Mouse (Mus musculus) NIH3T3 (cell line): ENCODE data around the gene Slc4a1.
A peak's percentile ranks its signal among the peaks of the same experiment; 100 is the strongest.
"Not testable (repeated sequence)": the region's sequence is repeated elsewhere in the genome, so short reads cannot be mapped to it uniquely, and the experiment has no call there.

Experiments used
- DNase-seq: peaks from one replicate; pipeline ENCODE4 v3.0.0-alpha.2; 2012; ENCODE audit warnings: low read depth

The Slc4a1 gene

DNA sequence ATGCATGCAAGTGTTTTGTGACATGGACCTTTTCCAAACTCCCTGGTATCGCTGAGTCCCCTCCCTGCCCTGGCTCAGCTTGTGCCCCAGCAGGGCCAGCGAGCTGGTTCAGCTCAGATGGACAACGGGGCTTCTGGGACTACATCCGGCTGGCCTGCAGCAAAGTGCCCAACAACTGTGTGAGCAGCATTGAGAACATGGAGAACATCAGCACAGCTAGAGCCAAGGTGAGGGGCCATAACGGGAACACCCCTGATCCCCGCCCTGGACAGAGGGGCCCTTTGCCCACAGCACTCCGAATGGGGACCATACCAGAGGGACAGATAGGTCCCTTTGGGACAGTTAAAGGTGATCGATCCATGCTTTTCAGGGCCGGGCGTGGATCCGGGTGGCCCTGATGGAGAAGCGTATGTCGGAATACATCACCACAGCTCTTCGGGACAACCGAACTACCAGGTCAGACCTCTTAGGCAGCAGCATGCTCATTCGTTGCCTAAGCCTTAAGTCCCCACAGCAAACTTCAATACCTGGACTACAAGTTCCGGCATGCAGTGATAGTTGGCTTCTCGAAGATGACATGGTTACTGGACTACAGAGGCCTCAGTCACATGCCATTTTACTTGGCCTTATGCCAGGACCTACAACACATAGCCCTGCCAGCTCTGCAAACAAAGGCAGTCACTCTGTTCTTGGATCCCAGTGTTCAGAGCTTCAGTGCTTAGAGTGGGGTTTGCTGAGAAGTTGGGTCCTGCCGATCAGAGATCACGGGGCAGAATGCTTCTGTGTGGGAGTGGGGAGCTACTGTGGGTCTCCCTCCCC is 32.2 kb upstream of the Slc4a1 start:
- DNase-seq, result no peak

DNA sequence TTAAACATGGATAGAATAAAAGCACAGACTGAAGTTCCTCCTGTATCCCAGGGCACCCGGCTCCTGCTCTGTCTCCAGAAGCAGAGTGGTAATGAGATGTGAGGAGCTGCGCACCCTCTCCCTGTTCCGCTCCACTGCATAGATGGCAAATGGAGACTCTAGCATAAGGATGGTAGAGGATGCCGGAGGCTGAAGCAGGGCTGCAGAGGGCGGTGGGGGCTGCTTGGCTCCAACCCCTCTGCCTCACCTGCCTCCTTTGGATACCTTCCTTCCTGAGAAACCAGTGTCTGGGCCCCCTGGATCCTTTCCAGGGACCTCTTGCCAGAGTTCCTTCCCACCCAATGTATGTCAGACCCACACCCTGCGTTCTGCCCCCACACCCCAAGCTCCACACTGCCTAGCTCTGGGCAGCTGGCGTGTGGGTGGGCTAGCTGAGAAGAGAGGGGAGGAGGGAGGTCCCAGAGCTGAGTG is 30.7 kb upstream of the Slc4a1 start:
- no peak for DNase-seq

DNA sequence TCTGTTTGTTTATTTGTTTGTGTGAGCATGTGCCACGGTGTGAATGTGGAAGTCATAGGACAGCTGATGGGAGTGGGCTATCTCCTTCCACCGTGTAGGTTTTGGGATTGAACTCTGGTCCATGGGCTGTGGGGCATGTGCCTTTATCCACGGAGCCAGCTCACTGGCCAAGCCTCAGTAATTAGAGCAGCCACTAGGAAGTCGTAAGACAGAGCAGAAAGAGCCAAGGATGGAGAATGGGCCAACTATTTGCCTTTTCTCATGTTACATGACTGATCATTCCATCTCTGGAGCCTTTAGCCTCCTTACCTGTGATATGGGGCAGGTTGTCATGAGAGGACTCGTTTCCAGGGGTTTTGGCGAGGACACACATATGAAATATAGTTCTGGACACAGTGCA is 30.3 kb upstream of the Slc4a1 start:
- no peak for DNase-seq

DNA sequence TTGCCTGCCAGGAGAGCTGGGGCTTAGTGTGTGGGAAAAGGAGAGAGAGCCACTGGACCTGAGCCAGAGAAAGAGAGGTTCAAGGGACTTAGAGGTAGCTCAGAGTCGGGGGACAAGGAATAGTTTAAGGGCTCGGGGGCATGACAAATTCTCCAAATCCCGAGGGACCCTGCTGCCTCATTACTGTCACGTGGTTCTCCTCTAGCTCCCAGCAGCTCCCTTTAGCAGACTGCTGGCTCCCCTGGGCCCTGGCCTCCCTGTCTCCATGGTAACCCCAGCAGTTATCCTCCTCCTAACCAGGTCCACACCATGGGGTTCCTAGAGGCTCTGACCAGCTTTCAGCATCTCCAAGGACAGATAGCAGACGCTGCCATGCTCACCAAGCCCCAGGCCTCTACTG is 29.2 kb upstream of the Slc4a1 start:
- peak; percentile 30 for DNase-seq

DNA sequence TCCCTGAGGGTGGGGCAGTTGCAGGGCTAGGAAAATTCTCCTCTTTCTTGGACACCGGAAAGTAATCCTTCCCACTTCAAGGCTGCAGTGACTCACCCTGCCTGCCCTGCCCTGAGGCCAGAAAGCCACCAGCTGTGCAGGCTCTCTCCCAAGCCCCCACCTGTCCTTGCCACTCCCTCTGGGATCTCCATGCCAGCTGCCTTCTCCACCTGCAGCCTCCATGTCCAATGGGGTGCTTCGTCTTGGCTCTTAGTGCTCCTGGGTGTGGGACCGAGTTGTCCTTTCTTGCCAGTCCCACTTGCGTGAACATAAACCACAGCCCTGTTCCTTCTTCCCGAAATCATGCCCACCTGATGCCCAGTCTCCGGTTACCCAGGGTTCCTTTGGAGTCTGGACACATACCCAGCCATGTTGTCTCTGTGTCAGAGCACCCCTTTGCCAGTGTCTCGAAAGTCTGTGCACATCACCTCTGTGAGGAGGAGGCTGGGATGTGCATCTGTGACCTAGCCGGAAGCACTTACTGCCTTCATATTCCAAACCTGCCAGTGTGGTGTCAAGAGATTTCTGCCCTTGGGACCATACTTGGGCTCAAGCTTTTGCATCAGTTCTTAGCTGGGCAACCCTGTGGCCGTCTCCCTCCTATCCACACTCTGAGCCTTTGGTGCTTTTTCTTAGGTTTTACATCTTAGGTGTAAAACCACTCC is 28.6 kb upstream of the Slc4a1 start:
- DNase-seq, result peak; percentile 64

DNA sequence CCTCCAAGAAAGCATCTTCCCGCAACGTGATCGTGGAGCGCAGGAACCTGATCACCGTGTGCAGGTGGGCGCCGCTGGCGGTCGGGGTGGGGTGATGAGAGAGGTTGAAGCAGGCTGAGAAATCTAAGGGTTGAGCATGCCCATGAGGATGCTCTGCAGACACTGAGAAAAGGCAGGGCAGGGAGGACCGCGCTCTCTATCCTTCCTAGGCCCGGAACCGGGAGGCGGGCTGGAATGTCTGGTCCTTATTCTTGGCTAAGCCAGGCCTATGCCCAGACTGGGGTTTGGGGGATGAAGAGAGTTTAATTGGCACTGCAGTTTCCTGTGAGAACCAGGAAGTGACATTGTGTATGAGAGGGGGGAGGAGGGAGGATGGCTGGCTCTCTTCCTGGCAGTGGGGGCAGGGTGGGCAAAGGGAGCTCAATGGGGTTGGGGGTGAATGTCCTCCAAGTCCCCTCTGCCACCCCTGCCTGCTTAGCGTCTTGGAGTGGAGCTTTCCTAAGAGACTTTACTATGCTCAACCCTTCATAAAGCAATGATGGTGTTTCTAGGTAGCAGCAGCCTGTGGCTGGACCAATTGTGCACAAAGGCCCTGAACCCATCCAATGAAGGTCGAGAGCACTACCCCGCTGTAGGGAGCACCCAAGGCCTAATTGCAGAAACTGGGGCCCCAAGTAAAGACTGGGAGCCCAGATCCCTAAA is 27.9 kb upstream of the Slc4a1 start:
- DNase-seq, result peak; percentile 36

DNA sequence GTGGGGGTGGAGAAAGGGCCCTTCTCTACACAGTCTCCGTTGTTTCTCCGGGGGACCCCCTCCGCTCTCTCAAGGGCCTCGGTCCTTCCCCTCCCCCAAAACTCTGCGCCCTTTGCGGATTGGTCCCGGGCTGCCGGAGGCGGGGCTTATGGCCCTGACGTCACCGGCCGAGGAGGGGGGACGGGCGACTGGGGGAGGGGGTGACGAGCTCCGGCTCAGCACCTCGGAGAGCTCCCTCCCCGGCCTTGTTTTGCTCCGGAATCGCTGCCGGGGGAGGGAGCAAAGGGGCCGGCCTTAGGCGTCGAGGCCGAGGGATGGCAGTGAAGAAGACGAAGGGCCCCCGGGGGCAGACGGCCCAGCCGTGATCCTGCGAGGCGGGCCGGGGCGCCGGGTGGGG is 27.2 kb upstream of the Slc4a1 start, which contains the start of gene Rundc3a:
Gene Rundc3a, plus strand, starts transcription at position 166 of the 397 bp plus-strand sequence.
- DNase-seq, result peak; percentile 92

DNA sequence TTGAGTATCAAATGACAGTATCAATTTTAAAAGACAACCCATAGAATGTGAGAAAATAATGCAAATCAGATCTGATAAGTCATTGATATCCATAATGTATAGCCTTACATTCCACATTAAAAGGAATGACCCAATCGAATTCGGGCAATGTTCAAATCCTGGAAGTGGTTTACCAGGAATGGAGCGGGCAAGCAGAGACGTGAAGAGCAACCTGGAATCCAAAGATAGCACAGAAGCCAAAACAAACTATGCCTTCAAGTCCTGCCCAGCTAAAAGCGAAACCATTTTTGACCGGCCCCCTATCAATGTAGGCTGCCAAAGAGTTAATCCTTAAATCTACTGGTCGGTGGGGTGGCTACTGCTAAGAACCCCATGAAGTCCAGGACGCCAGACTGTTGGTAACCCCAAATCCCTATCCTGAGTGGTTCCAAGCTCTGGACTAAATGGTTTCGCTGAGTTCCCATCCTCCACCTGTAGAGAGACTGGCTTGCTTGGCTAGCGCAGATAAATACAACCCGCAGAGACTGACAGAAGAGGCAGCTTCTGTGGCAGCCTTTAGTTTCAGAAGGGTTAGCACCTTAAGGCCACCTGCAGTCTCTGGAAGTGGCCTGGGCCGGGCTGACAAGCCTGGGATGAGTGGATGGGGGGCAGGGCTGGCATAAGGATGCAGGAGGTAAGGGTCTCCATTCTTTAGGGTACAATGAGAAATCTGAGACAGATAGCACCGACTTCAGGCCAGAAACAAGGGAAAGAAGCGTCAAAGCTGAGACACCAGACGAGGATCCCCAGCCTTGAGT is 26.6 kb upstream of the Slc4a1 start:
- no peak for DNase-seq

DNA sequence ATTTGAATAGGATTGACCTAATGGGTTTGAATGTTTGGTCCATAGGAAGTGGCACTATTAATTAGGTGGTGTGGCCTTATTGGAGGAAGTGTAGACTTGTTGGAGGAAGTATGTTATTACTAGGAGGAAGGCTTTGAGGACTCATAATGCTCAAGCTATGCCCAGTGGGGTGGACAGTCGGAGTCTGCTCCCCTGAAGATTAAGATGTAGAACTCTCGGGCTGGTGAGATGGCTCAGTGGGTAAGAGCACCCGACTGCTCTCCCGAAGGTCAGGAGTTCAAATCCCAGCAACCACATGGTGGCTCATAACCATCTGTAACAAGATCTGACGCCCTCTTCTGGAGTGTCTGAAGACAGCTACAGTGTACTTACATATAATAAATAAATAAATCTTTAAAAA is 23.4 kb upstream of the Slc4a1 start:
- not testable (repeated sequence) for DNase-seq

DNA sequence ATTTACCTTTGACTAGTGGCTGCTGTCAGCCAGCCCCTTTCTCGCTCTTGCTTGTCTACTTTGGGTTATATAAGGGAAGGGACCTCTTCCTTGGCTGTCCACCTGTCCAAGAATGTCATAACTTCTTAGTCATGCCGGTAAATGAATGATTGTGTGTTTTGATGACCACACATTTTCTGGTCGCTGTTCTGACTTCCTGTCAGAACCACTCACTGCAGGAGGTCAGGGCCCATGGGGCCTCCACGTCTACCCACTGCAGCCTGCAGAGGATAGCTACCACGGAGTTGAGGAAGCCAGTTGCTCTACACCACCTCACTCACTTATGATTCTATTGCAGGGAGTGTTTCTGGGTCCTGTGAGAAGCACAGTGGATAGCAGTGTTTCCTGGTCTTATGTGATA is 20.1 kb upstream of the Slc4a1 start:
- no peak for DNase-seq

DNA sequence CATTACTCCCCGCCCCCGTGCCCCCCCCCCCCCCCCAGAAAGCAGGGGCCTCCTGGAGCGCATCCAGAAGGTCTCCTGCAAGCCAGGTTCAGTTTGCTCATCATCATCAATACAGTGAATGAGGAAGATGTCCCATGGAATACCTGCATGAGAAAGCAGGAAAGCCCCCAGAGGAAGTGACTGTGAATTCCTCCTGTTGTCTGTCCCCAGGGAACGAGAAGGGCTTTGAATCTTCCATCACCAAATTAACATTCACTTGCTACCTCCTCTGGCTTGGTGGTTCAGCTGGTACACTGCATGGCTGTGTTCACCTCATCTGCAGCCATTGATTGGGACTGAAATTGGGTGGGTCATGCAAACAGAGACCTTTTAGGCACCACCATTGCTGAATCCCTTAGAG is 19.1 kb upstream of the Slc4a1 start:
- DNase-seq, result no peak

DNA sequence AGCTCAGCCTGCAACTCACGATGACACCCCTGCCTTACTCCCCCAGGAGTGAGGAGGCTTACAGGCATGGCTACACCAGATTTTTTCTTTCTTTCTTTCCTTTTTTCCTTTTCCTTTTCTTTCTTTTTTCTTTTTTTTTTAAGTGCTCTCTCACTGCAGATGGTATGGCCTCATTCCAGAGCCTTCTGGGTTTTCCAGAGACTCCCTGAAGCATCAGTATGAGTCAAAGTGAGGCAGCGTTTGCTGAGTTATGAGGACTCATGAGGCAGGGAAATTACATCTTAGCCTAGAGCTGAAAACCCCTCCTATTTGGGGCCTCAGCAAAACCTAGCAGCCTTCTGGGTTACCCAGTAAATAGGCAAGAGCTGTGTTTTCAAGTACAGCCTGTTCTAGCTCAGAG is 18.4 kb upstream of the Slc4a1 start:
- peak; percentile 91 for DNase-seq

DNA sequence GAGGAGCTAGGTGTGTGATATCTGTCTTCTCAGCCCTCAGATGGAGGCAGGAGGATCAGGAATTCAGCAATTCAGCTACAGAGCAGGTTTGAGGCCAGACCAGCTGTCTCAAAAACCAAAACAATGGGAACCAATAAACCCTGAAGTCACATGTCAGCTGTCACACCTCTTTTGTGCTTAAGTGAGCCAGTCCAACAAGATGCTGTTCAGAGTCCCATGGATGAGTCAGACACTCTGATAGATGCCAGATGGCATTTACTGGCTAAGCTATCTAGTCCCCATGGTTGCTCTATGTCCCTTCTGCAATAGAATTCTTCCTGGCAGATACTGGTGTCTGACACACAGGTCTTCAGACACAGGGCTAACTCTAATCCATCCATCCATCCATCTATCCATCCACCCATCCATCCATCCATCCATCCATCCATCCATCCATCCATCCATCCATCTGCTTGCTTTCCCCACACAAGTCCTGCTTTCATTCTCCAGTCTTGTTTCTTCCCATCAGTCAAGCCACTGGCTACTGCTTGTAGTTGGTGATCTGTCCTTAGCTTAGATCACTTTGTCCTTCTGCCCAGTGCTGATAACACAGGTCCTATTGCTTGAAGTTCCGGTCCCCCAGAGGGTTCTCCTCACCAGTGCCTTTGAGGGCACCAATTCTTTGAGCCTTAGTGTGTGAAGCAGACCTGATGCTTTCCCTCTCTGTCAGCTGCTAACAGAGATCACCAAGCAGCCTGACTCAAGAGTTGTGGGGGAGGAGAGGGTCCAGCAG is 17.5 kb upstream of the Slc4a1 start:
- no peak for DNase-seq

DNA sequence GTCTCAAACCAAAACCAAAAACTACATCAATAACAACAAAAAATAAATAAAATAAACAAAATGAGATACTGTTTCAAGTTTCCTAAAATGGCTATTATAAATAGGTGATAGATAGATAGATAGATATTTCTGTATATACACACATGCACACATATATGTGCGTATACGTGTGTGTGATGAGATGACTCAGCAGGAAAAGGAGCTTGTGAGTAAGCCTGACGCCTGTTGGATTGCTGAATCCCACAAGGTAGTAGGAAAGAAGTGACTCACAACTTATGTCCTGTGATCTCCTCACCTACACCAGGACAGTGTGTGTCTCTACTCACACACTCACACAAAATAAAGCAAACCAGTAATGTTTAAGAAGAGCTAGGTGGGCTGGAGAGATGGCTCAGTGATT is 16.8 kb upstream of the Slc4a1 start:
- no peak for DNase-seq

DNA sequence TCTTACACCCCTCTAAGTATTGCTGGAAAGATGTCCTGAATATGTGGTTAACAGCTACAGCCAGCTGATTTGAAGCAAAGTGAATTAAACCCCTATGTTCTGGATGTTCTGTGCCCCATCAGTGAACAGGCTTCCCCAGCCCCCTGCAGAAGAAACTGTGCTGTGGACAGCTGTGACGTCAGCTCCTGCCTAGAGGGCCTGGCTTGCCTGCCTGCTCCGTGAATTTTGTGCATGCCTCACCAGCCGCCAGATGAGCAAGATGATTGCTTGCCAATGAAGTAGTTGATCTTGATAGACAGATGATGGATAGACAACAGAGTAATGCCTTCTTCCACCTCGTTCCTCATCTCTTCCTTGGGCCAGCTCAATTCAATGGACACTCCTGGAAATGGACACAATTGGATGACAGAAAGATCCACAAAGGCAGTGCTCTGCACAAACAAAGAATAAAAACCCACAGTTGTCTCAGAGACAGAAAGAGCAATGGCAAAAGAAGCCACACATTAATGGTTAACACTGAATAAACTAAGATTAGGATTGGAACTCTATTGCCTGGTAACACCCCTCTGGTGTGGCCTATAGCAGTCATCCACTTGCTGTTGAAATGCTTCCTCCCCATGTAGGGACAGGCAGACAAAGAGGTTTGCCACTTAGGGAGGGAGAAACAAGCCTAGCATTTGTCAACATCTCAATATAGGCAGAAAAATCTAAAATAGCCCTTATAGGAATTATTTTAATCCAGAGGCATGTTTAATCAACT is 15.5 kb upstream of the Slc4a1 start:
- DNase-seq, result peak; percentile 68

DNA sequence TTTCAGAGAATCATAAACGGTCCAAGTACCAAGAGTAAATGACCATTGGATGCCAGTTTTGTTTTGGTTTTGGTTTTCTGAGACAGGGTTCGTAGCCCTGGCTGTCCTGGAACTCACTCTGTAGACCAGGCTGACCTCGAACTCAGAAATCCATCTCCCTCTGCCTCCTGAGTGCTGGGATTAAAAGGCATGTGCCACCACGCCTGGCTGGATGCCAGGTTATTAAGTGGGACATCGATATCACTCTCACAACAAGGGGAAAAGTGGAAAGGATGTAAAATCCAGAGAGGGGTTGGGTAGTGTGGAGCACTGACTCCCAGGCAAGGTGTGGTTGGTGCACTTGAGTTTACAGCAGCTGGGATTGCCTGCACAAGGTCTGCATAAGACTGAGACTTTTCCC is 14.1 kb upstream of the Slc4a1 start:
- no peak for DNase-seq

DNA sequence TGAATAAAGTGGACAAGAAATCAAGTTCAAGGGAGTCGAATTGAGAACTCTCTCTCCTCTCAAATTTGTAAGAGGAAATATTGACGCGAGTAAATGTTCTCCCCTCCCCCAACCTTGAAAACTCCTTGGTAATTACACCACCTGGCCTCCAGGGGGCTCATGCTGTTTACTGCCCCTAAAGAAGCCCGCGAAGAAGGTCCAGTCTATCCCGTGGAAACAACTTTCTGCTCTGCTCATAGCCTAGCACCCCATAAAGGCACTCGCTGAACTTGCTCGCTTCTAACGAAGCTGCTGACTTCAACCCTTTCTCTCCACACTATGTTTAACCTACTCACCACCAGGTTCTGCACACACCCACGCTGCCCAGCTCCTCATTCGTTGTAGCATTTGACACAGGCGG is 11.2 kb upstream of the Slc4a1 start:
- no peak for DNase-seq

DNA sequence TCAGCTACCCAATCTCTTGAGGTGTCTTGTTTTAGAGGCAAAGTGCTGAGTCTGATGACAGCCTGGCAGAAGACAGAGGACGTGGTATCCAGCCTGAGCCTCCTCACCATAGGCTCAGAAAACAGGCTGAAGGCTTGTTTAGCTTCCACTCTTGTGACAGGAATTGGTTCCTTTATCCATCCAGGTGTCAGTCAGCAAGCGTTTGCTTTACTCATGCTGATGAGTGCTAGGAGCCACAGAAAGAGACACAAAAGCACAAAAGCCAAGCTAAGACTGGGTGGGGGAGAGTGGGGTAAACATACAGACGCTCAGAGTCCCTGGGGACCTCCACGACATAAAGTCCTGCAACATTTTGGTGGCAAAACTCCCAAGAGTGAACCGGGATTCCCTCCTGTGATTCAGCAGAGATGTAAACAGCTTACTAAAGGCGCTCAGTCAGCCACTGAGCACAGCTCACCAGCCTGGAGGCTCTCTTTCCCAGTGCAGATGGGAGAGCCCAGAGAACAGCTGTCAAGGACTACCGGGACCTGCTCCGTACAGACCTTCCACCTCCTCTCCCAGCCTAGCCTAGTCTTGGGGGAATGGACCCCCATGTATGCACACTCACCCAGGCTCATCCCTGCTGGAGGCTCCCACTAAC is 10.3 kb upstream of the Slc4a1 start:
- peak; percentile 35 for DNase-seq

DNA sequence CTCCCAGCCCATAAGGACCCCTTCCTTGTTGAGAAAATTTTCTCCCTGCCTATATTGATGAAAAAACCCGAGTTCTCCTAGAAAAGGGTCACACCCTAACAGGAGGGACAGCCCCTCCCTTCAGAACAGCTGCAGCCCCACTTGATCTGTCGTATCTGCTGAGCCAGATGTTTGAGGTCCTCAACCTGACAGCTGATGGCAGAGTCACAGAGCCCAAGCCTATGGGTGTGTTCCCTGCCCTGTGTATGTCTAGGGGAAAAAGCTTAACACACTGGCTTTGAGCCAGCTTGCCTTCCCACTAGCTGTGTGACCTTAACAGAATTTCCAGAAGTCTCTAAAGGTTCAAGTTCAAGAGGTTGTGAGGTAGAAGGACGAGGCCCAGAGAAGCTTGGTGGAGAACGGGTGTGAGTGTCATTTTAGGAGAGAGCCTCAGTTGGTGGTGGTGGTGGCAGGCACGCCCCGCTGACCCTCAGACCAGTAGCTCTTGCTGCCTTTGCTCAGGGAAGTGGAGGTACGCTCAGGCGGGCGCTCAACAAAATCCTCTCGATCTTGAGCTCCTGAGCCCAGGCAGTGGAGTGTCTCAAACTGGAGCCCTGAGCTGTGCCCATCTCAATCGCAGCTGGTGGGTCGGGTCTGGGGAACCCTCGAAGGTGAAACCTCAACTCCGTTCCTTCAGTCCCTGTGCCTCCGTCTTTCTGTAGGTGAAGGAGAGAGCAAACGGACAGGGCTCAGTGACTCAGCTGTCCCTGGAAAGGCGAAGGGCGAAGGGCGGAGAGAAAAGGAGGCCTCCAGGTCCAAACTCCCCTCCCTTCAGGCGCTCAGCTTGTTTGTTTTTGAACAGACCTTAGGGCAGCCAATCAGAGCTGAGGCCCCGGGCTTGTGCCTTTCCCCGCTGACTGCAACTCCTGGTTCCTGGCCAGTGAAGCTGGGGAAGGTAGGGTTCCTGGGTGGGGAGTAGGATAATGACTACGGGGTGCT is 9.5 kb upstream of the Slc4a1 start:
- peak; percentile 51 for DNase-seq
